Mouse (Mus musculus) ES-Bruce4 (cell line): Measurements from ENCODE around the gene Adam1b.

Experiments used
- EP300 ChIP-seq: IDR thresholded peaks from 2 replicates; pipeline ENCODE4 v1.6.1; 2011; ENCODE audit warnings: low read depth, low read length; ENCODE audit not compliant: insufficient read depth
- POLR2A ChIP-seq: IDR thresholded peaks from one replicate; pipeline ENCODE4 v1.8.1; 2011; ENCODE audit warnings: low read length; ENCODE audit not compliant: insufficient read depth

- no peak for TF ChIP-seq POLR2A
- no peak for TF ChIP-seq EP300
Measured at GRCm38 (mm10) chr5:121549196-121549595, 46.0 kb upstream of the Adam1b start.
